Mouse (Mus musculus) embryonic fibroblast, embryonic 13.5 days (primary cell): ENCODE data around the gene Coq4.

Source experiments
- CTCF ChIP-seq: IDR thresholded peaks from 2 replicates; pipeline ENCODE4 v1.5.1; 2011; ENCODE audit warnings: mild to moderate bottlenecking, control low read depth, low read length, moderate library complexity, borderline replicate concordance; ENCODE audit not compliant: insufficient read depth
- POLR2A ChIP-seq: IDR thresholded peaks from 2 replicates; pipeline ENCODE4 v1.6.1; 2011; ENCODE audit warnings: low read depth, mild to moderate bottlenecking, control low read depth, low read length, moderate library complexity

GRCm38 (mm10) chr2:29747188-29747782 is 40.0 kb upstream of the Coq4 start:
- TF ChIP-seq CTCF (no peak), POLR2A (no peak)
